Mouse (Mus musculus) kidney, adult 2 months (tissue): ENCODE measurements around the gene Porcn. TPM values are rescaled to one million over a fixed set of nuclear protein-coding genes. Genes with fewer than 3 reads are reported as not detected.
A peak's percentile ranks its signal among the peaks of the same experiment; 100 is the strongest.

Experiments used
- DNase-seq: peaks from one replicate; pipeline ENCODE4 v3.0.0; 2021
- H3K27ac ChIP-seq: fragments of 200-500 bp; 2 replicates; pipeline ENCODE4 v1.5.1; 2012; ENCODE audit warnings: low read depth, low read length, control low read depth, inconsistent platforms; ENCODE audit not compliant: insufficient read depth
- H3K27me3 ChIP-seq: fragments of 200-500 bp; replicated peaks from 2 replicates; pipeline ENCODE4 v1.6.1; 2012; ENCODE audit warnings: mild to moderate bottlenecking, moderate library complexity, low read length, inconsistent platforms; ENCODE audit not compliant: control insufficient read depth, insufficient read depth
- H3K36me3 ChIP-seq: fragments of 200-500 bp; 2 replicates; pipeline ENCODE4 v1.6.1; 2012; ENCODE audit warnings: mild to moderate bottlenecking, moderate library complexity, low read length, inconsistent platforms; ENCODE audit not compliant: control insufficient read depth, insufficient read depth
- H3K4me1 ChIP-seq: fragments of 200-500 bp; 2 replicates; pipeline ENCODE4 v1.6.1; 2011; ENCODE audit warnings: low read length; ENCODE audit not compliant: control insufficient read depth, insufficient read depth
- H3K4me3 ChIP-seq: fragments of 200-500 bp; 2 replicates; pipeline ENCODE4 v1.5.1; 2011; ENCODE audit warnings: mild to moderate bottlenecking, low read depth, low read length, control low read depth; ENCODE audit not compliant: insufficient read depth
- CTCF ChIP-seq: fragments of 200-500 bp; conservative IDR thresholded peaks from 2 replicates; pipeline ENCODE4 v1.5.1; 2011; ENCODE audit warnings: low read depth, mild to moderate bottlenecking, control low read depth, low read length, moderate library complexity, mixed read lengths; ENCODE audit not compliant: insufficient read depth, insufficient read length
- POLR2A ChIP-seq: fragments of 200-500 bp; IDR thresholded peaks from one replicate; pipeline ENCODE4 v1.6.1; 2011; ENCODE audit warnings: low read depth, low read length, control low read depth
- WGBS: fragments of 180-500 bp; shearing (Covaris S2); methylation state at CpG from one replicate; pipeline ENCODE4 v1.1.7; 2018; 5-methylcytosine and 5-hydroxymethylcytosine counted together
- polyA plus RNA-seq: library from polyadenylated mRNA; depleted of rRNA; stranded (reverse); fragments of >200 nt; gene quantifications from 2 replicates; pipeline ENCODE4 v1.2.3, GENCODE M21; 2012

The Porcn gene
- polyA plus RNA-seq, 1 experiment, result 20.7 TPM

GRCm38 (mm10) chrX:8206694-8207197 lies 421 bp upstream of the Porcn start:
- WGBS, result 7% methylated on average over 11 of the region's 11 CpGs
- peak overlapping the region; percentile 16 for H3K4me3 ChIP-seq
- no peaks in the 10 kb centered on the region for H3K36me3 ChIP-seq
- DNase-seq, result no peak
- H3K27ac ChIP-seq, result no peak overlapping the region
- TF ChIP-seq CTCF, result no peak
- no peak for TF ChIP-seq POLR2A
- no peaks in the 10 kb centered on the region for H3K4me1 ChIP-seq
- H3K27me3 ChIP-seq, result no peaks in the 10 kb centered on the region

- Histone ChIP-seq H3K4me1 (no peaks in the 10 kb centered on the region), H3K27me3 (no peaks in the 10 kb centered on the region), H3K36me3 (no peaks in the 10 kb centered on the region), H3K27ac (no peak overlapping the region), H3K4me3 (peak overlapping the region; percentile 78)
- DNase-seq, result no peak
- TF ChIP-seq POLR2A, result no peak
- TF ChIP-seq CTCF, result no peak
- 51% methylated on average over 7 of the region's 7 CpGs for WGBS
Observed at GRCm38 (mm10) chrX:8205551-8205950, 774 bp downstream of the Porcn start.

- Histone ChIP-seq H3K27ac (no peak overlapping the region), H3K27me3 (no peaks in the 10 kb centered on the region), H3K4me1 (no peaks in the 10 kb centered on the region), H3K36me3 (no peaks in the 10 kb centered on the region), H3K4me3 (no peak overlapping the region)
- DNase-seq, result no peak
- no peak for TF ChIP-seq CTCF
- no peak for TF ChIP-seq POLR2A
- 79% methylated on average over 4 of the region's 4 CpGs for WGBS
Observed at GRCm38 (mm10) chrX:8205088-8205487, 1.2 kb downstream of the Porcn start.

GRCm38 (mm10) chrX:8204076-8204475 lies 2.2 kb downstream of the Porcn start:
- TF ChIP-seq POLR2A (no peak), CTCF (no peak)
- no peaks in the 10 kb centered on the region for H3K27me3 ChIP-seq
- no peaks in the 10 kb centered on the region for H3K4me1 ChIP-seq
- H3K4me3 ChIP-seq, result no peak overlapping the region
- no peak for DNase-seq
- no peak overlapping the region for H3K27ac ChIP-seq
- no peaks in the 10 kb centered on the region for H3K36me3 ChIP-seq
- 89% methylated on average over 10 of the region's 10 CpGs for WGBS

- H3K27ac ChIP-seq, result no peak overlapping the region
- no peaks in the 10 kb centered on the region for H3K27me3 ChIP-seq
- 96% methylated on average over 14 of the region's 14 CpGs for WGBS
- no peak overlapping the region for H3K4me3 ChIP-seq
- TF ChIP-seq CTCF (no peak), POLR2A (no peak)
- no peaks in the 10 kb centered on the region for H3K36me3 ChIP-seq
- DNase-seq, result no peak
- no peaks in the 10 kb centered on the region for H3K4me1 ChIP-seq
Observed at GRCm38 (mm10) chrX:8203105-8203504, 3.2 kb downstream of the Porcn start.

- peak; percentile 16 for DNase-seq
- Histone ChIP-seq H3K27ac (peak within 1 kb of the TSS; percentile 65), H3K36me3 (no peaks in the 10 kb centered on the region), H3K4me1 (no peaks in the 10 kb centered on the region; the same call in 1 of the 2 replicates), H3K27me3 (no peaks in the 10 kb centered on the region), H3K4me3 (peak within 1 kb of the TSS; percentile 86)
- 5% methylated on average over 10 of the region's 10 CpGs for WGBS
- TF ChIP-seq CTCF, result no peak
- no peak for TF ChIP-seq POLR2A
Observed at GRCm38 (mm10) chrX:8193419-8193723, 13.0 kb downstream of the Porcn start, which contains the start of gene Ebp. Gene Ebp (minus strand): TSS chrX:8193512.

GRCm38 (mm10) chrX:8192640-8193418 lies 13.5 kb downstream of the Porcn start:
- Histone ChIP-seq H3K27ac (peak overlapping the region; percentile 65), H3K4me1 (no peaks in the 10 kb centered on the region; the same call in 1 of the 2 replicates), H3K27me3 (no peaks in the 10 kb centered on the region), H3K36me3 (no peaks in the 10 kb centered on the region), H3K4me3 (peak overlapping the region; percentile 86)
- TF ChIP-seq POLR2A (peak; percentile 63), CTCF (no peak)
- DNase-seq, result peak; percentile 91
- WGBS, result 0% methylated on average over 31 of the region's 38 CpGs
